Mouse (Mus musculus) urinary bladder, adult 2 months (tissue): ENCODE data around the gene Cdca3. TPM values are rescaled to one million over a fixed set of nuclear protein-coding genes. Genes with fewer than 3 reads are reported as not detected.
A peak's percentile ranks its signal among the peaks of the same experiment; 100 is the strongest.
"Not testable (repeated sequence)": the region's sequence is repeated elsewhere in the genome, so short reads cannot be mapped to it uniquely, and the experiment has no call there.

Experiments
- DNase-seq: peaks from one replicate; pipeline ENCODE4 v3.0.0; 2022; ENCODE audit warnings: low spot score
- polyA plus RNA-seq: library from polyadenylated mRNA; depleted of rRNA; stranded (reverse); fragments of >200 nt; gene quantifications from 2 replicates; pipeline ENCODE4 v1.2.3, GENCODE M21; 2012; rRNA removed

The Cdca3 gene
- 5.0 and 5.5 TPM in 2 replicates for polyA plus RNA-seq

GRCm38 (mm10) chr6:124828868-124829798, at the start of gene Cdca3, which contains the start of gene Usp5:
Gene Cdca3 (plus strand): TSS chr6:124829547.
Gene Usp5 (minus strand): TSS chr6:124829484.
- peak; percentile 94 for DNase-seq

DNA sequence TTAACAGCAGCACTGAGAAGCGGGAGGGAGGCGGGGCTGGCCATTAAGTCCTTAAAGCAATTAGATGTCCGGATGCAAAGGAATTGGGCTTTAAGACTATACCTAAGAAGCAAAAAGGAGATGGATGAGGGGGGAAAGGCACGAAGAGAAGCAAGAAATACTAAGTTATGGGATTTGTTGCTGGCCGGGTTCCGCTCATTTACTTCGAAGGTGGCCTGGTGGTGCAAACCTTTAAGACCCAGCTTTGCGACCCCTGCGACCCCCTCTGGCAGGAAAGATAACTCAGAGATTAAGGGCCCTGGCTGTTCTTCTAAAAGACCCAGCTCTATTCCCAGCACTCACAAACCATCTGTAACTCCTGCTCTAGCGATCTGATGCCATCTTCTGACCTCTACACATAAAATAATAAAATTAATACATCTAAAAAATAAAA, 49.3 kb upstream of the Cdca3 start:
- no peak for DNase-seq

DNA sequence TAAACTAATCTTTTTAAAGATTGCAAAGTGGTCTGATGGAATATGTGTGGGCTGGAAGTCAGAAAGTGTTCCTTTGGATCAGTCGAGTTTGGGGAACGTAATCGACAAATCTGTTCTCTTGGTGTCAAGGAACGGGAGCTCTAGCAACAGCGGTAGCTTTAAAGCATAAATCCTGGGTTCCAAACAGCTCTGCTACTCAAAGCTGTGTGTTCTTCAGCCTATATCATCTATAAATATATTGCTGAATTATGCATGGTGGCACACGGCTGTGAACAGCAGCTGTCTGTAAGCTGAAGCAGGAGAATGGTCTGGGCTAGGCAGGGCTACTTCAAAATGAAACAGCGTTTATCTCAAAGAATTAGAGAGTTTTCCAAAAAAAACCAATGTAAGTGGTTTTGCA, 48.4 kb upstream of the Cdca3 start:
- no peak for DNase-seq

DNA sequence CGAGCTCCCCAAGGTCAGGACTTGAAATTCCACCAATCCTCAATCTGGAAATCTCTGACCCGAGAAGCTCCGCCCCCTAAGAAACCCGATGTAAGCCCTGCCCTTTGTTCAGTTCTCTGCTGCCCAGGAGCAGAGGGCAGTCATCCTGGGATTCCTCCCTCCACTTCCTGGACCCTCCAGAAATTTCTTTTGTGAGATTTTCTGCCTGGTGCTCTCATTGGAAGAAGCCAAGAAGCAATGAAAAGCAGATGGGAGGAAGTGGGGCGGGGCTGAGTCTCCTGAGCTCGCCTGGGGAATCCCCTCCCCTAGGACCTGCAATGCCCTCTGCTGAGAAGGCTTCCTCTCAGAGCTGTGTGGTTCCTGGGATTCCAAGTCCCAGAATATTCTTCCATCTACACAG, 46.9 kb upstream of the Cdca3 start:
- no peak for DNase-seq

DNA sequence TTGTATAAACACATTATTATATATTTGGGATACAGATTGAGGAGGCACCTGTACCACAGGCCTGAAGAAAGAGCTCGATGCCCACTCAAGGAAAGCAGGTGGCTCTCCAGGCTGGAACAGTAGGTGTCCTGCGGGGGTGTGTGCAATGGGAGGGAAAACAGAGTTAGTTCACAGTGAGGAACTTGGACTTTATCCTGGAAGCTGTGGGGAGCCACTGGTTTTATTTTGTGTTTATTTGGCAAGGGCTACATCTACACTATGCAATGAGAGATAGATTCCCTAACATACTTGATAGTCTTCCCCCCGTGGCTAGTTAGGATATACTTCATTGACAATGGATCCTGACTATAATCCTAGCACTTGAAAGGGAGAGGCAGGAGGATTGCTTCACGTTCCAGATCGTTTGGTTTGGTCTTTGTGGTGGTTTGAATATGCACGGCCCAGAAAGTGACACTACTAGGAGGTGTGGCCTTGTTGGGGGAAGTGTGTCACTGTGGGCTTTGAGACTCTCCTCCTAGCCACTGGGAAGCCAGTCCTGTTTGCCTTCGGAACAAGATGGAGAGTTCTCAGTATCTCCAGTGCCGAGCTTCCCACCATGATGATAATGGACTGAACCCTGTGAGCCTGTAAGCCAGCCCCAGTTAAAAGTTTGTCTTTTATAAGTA, 42.5 kb upstream of the Cdca3 start:
- no peak for DNase-seq

DNA sequence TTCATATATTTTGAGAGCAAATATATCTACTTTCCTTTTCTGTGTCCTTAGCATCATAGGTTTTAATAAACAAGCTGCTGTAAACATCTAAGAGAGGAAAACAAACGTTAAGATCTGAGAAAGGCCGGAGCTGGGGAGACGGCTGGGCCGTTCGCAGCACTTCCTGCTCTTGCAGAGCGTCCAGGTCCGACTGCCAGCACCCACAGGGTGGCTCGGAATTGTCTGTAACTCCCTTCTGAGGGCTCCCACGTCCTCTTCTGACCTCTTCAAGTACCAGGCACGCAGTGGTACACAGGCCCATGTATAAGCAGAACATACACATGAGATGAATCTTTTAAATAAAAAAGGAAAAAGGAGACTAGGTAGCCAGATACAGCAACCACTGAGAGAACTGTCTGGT, 41.6 kb upstream of the Cdca3 start:
- DNase-seq, result no peak

- DNase-seq, result no peak
These were observed 39.8 kb upstream of the Cdca3 start for GRCm38 (mm10) chr6:124789519-124789918.

DNA sequence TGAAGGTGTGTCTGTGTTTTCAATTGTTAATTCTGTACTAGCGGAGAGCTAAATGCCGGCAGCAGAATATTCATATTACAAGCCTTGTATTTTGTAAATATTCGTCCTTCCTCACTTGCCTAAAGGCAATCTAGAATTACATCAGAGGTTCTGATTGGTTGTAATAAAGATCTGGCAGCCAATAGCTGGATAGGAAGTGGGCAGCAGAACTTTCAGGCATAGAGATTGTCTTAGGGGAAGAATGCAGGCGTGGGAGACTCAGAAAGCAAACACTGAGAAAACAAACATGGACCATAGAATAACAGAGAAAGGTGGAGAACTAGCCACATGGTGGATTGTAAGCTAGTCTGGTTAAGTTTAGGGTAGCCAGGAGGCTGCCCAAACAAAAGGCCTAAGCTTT, 39.2 kb upstream of the Cdca3 start:
- no peak for DNase-seq

DNA sequence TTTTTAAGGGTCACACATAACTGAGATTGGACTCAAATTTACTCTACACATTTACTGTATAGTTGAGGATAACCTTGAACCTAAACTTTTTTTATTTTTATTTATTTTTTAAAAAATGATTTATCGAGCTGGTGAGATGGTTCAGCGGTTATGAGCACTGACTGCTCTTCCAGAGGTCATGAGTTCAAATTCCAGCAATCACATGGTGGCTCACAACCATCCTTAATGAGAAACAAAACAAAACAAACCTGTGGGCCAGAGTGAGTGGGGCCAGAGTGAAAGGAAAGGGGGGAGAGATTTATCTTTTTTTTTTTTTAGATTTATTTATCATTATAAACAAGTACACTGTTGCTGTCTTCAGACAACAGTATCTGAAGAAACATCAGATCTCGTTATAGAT, 37.4 kb upstream of the Cdca3 start:
- no peak for DNase-seq

DNA sequence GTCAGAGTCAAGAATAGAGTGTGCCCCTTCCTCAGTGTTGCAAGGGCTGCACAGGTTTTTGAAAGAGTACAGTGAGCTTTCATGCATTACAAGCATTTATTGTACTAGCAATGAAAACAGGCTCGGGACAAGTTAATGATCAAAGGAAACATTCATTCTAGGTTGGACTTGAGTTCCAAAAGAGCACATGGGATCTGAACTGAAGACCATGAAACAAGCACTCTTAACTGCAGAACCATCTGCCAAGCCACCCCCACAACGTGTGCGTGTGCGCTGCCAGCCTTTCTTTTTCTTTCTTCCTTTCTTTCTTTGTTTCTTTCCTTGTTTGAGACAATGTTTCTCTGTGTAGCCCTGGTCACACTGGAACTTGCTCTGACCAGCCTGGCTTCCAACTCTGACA, 33.6 kb upstream of the Cdca3 start:
- DNase-seq, result no peak

DNA sequence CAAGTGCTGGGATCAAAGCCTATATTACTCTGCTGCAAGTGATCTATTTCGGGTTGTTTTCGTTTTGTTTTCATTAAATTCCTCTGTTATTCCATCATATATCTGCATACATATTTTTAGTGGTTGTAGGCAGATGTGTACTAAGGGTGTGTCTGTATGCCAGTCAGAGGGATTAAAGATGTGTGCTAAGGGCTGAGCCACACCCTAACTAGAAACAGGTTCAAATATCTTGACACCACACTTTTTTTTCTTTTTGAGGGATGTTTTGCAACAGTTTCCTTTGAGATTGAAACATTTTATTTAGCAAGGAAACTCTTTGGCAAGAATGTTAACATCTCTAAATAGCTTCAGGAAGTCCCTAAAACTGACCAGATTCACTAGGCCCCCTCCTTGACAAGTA, 33.1 kb upstream of the Cdca3 start:
- DNase-seq, result no peak

DNA sequence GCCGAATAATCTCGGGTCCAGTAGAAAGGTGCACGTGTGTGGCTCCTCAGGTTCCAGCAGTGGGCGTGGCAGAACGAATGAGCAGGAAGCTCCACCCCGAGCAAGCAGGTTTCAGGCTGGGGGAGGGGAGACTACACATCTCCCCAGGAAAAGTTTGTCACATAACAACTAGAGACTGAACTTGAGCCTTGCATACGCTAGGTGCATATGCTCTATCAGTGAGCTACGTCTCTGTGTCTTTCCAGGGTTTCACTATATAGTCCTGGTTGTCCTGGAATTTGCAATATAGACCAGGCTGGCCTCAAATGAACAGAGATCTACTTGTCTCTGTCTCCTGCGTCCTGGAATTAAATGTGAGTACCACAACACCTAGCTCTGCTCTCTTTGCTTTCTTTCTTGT, 26.9 kb upstream of the Cdca3 start:
- DNase-seq, result not testable (repeated sequence)

DNA sequence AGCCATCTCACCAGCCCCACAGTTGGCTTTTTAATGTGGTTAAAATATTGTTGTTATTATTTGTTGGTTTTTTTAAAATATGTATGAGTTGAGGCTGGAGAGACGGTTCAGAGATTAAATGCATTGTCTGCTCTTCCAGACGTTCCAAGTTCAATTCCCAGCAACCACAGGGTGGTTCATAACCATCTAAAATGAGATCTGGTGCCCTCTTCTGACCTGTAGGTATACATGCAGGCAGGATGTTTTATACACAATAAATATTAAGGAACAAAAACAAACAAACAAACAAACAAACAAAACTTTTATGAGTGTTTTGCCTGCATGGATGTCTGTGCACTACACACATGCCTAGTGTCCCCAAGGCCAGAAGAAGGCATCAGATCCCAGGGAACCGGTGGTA, 26.3 kb upstream of the Cdca3 start:
- DNase-seq, result no peak

GRCm38 (mm10) chr6:124803691-124804090, 25.7 kb upstream of the Cdca3 start:
- not testable (repeated sequence) for DNase-seq

- DNase-seq, result no peak
These were observed 25.0 kb upstream of the Cdca3 start for GRCm38 (mm10) chr6:124804341-124804740.

DNA sequence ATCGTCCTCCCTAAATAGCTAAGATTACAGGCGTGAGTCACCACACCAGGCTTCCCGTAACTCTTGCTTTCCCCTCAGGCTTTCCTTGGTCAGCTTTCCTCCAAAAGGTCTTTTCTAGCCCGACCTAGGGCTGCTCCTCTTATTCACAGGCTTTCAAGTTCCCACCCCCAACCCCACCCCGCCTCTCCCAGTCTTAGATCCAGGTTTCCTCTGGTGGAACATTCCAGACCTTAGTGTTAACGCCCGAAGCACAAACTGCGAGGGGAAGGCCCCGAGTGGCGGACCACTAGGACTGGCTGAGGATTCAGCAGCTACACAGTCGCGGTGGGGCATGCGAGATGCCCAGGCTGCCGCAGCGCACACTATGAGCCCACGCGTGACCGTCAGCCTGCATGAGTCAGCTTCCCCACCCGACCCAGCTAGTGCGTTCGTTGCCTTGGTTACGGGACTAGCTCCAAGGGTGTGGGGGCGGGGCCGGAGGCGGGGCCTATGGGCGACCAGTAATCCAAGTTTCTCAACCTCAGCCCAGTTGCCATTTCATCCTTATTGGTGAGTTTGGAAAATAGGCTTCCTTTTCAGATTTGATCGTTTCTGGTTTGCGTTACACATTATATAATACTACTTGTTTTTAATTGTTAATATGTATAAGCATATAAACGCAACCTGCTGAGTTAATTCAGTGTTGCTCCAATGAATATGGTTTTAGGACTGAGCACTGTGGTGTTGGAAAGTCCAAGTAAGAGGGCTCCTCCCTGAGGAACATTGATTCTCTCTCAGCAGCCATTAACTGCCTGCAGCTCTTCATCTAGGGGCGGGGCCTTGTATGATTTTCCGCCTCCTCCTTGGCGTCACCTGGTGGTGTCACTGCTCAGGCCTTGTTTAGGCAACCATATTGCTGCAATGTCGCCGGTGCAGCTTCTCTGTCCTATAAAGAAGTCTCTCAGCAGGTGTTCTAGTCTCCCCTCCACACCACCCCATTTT, 23.7 kb upstream of the Cdca3 start:
- DNase-seq, result peak; percentile 84

- DNase-seq, result no peak
These were observed 22.8 kb upstream of the Cdca3 start for GRCm38 (mm10) chr6:124806446-124807140.

- DNase-seq, result no peak
These were observed 22.0 kb upstream of the Cdca3 start for GRCm38 (mm10) chr6:124807366-124807765.

DNA sequence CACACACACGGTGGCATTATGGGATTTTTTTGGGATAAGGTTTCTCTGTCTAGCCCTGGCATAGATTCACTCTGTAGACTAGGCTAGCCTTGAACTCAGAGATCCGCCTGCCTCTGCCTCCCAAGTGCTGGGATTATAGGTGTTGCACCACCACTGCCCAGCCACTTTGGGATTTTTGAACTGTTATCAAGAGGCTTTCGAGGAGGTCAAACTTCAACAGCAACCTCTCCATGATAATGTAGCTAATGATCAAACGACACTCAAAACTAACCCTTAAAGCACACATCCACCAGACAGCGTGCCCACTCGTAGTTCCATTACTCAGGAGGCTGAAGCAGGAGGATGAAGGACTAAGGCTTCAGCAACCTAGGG, 21.4 kb upstream of the Cdca3 start:
- no peak for DNase-seq

- peak; percentile 71 for DNase-seq
These were observed 20.9 kb upstream of the Cdca3 start, which contains the start of gene Spsb2 for GRCm38 (mm10) chr6:124808358-124809012. Gene Spsb2 (plus strand): TSS chr6:124808661.
